Mouse (Mus musculus): ENCODE measurements around the gene Slc1a3. TPM values are rescaled to one million over a fixed set of nuclear protein-coding genes. Genes with fewer than 3 reads are reported as not detected.

Gene Slc1a3
- total RNA-seq, 2 experiments from 2014 or later, result 377 to 379 TPM

DNA sequence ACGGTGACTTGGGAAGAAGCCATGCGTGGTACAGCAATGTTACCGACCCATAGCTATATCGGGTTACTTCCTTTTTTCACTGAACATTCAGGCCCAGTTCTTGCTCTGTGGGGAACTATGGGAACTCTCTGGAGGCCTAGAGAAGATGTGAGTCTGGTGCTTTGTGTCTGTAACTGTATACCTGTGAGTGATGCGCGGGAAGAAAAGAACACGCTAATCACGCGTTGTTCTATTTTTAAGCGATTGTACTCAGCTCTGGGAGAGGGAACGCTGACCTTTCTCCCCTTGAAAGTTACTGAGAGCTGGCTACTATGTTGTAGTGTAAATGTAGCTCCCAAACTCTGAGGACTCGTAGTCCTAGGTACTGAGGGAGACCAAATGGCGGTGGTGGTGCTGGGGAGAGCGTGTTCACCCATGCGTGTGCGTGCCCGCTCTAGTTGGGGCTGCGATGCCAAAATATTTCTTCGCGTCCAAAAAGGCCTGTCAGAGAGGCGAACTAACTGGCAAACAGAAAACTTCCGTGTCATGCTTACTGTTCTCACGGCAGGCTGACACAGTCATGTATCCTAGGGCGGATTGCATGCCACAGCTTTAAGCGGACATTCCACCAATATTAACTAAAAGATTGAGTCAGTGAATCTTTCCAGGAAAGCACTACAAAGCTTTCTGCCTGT lies 42.6 kb downstream of the Slc1a3 start:
- no peak for DNase-seq (ENCODE audit: low spot score in 2 of 2)
- intact Hi-C loops (cut with DNase I), result no loop called here

DNA sequence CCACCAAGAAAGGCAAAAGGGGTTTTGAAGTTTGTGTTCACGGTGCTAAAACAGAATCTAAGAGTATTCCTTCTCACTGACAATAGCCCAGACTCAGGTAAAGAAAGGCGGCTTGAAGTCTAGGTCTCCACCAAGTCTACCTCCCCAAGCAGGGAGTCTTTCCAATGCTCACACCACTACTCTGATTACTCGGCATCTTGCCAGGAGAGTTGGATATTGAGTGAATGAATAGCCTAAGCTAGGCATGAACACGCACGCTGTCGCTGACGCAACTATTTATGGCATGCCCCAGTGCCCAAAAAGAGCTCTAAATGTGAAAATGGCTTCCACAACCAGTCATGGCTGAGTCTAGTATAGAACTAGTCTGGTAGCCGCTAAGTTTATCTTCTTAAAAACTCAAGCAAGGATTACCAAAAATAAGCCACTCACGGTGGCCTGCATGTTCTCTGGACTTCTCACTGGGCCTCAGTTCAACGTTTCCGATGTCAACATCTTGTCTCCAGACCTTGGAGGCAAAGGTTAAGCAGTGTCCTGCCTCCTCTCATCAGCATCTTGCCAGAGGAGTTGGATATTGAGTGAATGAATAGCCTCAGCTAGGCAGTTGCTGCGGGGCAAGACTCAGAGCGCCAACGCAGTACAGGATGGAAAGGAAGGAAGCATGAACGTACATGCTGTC lies 44.8 kb downstream of the Slc1a3 start:
- DNase-seq (ENCODE audit: low spot score in 2 of 2), result no peak
- intact Hi-C loops (cut with DNase I), result no loop called here

DNA sequence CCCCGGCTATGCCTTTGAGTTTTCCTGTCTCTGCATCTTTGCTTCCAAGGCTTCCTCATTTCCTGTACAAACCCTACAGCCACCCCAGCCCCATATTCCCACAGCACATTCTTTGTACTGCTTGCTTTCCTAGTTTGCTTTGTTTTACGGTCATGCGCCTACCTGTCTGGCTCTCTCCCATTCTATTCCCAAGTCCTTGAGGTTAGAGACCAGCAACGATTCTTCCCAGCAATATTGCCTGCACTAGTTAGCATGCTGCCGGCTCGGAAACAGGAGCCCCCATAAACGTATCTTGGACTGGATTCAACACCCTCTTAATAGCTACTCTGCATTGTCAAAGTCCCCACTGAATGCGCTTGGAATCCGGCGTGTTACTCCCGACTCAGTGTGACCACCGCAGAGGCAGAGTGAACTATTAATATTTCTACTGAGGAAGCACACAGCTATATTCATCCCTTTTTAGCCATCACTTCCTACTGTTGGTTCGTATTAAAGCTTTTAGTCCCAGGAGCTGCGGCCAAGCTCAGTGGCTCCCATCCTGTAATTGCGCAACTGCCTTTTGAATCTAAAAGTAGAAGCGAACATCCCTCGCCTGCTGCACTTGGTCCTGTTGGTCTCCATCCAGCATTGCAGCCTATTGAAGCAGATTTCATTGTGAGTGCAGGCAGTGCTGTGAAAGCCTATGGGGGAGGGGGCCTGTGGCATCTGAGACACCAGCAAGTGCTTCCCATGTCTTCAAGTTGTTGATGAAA lies 47.0 kb downstream of the Slc1a3 start:
- DNase-seq (ENCODE audit: low spot score in 2 of 2), result peak; percentile 69 to 87
- intact Hi-C loops (cut with DNase I), result loop anchor here (5.0 kb wide), 1 partner anchor 44 kb away; no protein-coding TSS in a partner anchor

DNA sequence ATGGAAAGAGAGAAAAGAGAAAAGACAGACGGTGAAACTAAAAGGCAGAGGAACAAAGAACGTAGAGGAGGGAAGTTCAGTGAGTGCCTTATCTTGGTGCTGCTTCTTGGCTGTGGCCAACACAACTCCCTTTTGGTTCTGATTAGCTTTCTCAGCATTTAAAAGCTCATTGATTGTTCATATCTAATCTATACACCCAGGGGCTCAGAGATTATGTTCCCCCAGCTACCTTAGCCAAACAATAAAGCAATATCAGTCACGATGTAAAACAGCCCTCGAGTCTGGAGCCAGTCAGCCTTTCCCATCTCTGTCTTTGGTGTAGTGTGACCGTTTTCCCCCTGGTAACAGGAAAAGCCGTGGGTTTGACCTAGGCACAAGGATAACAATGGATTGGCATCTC lies 48.7 kb downstream of the Slc1a3 start:
- intact Hi-C loops (cut with DNase I), result loop anchor here (5.0 kb wide), 1 partner anchor 45 kb away; no protein-coding TSS in a partner anchor

DNA sequence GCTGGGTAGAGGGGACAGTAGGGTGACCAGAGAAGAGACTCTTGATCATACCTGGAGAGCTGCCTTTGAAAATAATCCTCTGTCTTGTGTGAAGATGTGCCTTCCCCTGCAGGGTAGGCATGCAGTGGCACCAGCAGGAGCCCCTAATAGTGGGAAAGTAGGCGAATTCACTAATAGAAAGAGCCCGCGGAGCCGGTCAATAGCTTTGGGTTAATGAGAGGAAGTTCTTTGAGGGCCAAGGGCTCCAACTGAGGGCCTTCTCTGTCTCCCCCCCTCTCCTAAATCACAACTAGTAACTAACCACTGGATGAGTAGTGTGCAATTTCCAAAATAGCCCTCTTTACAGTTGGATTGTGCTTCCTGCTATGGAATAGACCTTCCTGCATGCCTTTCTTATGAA lies 50.6 kb downstream of the Slc1a3 start:
- DNase-seq (ENCODE audit: low spot score in 2 of 2), result no peak
- intact Hi-C loops (cut with DNase I), result loop anchor here (5.0 kb wide), 1 partner anchor 47 kb away; no protein-coding TSS in a partner anchor

More for the DNA sequence above, 48.7 kb downstream of the Slc1a3 start:
- DNase-seq (ENCODE audit: low spot score in 2 of 2), result no peak

DNA sequence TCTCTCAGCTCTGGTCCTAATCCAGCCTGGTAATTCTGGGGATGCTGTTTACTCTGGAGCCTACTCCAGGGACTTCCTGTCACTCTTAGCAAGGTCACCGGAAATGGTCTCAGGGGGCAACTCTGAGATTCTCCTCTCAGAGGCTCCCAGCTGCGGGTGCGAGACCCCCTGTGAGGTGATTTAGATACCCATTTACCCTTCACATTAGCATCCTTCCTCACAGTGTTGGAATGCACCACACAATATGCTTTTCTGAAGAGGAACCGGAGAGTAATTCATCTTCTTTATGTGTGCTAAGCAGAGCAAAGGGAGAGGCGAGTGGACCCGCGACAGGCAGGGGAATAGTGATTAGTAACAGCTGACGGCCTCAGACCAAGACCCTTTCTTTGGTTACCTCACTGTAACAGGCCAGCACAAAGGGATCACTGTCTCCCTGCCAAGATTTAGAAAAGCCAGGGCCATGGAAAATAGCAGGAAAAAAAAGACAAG lies 51.0 kb downstream of the Slc1a3 start:
- peak; percentile 24 to 60 for DNase-seq (ENCODE audit: low spot score in 2 of 2)
- intact Hi-C loops (cut with DNase I), result no loop called here

DNA sequence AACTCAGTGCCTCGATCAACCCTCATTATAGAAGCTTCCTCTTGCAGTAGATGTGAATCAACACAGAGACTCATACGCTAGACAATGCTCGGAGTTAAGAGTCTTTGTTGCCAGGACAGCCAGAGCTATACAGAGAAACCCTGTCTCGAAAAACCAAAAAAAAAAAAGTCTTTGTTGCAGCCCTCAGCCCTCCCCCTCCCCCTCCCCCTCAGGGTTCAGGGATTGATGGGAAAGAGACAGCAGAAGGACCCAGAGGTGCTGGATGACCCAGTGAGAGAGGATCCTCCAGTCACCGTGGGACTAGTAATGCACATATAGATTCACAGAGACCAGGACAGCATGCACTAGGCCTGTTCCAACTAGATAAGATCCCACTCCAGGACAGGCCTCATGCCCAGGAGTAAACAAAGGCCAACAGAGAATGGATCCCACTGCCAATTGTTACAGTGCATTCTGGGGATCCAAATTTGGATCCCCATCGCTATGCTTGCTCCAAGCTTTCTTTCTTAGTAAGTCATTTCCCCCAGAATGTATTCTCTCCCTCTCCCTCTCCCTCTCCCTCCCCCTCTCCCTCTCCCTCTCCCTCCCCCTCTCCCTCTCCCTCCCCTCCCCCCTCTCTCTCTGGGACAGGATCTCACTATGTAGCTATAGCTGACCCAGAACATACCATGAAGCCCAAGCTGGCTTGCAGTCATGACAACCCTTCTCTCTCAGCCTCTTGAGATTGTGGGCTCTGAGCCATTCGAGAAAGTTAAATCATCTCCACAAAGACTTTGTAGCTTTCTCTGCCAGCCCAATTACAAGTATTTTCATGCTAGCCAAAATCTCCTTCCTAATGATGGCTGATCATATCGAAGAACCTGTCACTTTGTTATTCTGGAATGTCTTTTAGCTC lies 52.2 kb downstream of the Slc1a3 start:
- intact Hi-C loops (cut with DNase I), result no loop called here
- DNase-seq (ENCODE audit: low spot score in 2 of 2), result peak in 1 of 2 experiments; percentile 54

DNA sequence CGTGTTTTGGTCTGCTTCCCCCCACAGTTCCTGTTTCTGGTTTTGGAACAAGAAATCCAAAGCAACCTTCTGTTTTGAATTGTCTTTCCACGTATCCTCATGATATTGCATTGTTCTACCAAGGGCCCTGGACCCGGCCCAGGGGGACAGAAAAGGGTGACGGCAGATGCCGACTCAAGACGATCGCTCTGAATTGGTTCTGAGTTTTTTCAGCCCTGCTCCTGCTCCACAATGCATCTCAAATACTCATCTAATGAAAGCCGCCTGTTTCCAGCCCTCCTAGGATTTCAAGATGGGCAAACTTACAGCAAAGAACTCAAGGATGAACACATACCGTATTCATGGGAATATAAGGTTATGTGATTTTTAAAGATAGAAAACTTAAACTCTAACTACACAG lies 55.3 kb downstream of the Slc1a3 start:
- intact Hi-C loops (cut with DNase I), result no loop called here

DNA sequence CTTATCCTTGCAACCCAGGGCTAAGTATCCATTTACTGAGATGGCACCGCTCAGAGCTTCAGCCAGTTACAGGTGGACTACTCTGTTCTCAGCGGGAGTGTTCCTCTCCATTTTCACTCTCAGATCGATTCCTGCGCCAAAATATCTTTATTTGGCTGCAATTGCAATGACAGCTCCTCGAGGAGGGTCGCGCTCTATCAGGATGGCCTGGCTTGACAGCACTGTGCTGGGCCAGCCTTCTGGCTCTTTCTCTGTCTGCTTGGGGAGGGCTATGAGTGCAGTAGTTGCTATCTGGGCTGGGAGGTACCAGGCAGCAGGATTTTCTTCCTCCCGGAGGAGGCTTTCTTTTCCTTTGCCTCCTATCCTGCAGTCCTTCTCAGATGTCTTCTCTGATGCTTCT lies 57.9 kb downstream of the Slc1a3 start:
- no peak for DNase-seq (ENCODE audit: low spot score in 2 of 2)

More for the DNA sequence above, 55.3 kb downstream of the Slc1a3 start:
- no peak for DNase-seq (ENCODE audit: low spot score in 2 of 2)

DNA sequence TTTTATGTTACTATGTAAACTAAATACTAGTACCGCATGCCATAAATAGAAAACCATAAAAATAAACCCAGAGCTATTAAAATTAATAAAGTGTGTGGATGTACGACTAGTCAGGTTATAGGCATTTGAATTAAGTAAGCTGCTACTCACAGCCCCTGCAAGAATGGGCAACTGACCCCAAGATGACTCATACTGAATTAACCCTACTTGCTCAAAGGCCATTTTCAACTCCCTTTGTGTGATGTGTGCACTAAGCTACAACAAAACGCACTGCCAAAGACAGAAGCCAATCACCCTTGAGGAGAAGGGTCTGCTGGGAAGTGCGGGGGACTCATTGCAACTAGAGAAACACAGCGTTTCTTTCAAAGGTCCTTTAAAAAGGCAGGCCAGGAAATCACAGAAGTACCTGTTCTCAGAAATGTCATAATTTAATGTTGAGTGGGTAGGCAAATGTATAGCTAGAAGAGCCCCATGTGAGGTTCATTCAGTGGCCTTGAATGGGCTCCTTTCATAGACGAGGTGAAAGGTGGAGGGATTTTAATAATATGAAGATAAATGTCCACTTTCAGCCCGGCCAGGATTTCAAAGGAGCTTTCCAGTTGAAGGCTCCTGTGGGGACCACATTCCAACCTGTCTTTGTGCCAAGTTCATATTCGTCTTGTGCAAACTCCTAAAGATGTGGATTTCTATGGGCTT lies 66.4 kb downstream of the Slc1a3 start:
- intact Hi-C loops (cut with DNase I), result no loop called here
- DNase-seq (ENCODE audit: low spot score in 2 of 2), result no peak

More for the DNA sequence above, 57.9 kb downstream of the Slc1a3 start:
- intact Hi-C loops (cut with DNase I), result no loop called here

DNA sequence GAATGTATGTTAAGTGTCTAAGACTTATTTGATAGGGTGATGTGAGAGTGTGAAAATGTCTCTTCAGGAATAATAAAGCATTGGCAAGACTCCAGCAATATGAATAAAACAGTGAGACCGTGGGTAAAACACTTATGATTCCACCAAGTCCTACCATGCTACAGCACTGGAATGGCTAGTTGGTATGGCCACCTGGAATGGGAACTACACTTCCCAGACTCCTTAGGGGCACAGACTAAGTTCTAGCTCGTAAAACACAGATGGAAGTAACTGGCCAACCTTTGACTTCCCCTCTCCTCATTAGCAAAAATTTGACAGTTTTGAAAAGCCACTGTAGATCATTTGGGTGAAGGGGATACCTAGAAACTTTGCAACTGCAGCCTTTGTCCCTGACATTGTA lies 70.7 kb downstream of the Slc1a3 start:
- DNase-seq (ENCODE audit: low spot score in 2 of 2), result no peak
- intact Hi-C loops (cut with DNase I), result no loop called here

DNA sequence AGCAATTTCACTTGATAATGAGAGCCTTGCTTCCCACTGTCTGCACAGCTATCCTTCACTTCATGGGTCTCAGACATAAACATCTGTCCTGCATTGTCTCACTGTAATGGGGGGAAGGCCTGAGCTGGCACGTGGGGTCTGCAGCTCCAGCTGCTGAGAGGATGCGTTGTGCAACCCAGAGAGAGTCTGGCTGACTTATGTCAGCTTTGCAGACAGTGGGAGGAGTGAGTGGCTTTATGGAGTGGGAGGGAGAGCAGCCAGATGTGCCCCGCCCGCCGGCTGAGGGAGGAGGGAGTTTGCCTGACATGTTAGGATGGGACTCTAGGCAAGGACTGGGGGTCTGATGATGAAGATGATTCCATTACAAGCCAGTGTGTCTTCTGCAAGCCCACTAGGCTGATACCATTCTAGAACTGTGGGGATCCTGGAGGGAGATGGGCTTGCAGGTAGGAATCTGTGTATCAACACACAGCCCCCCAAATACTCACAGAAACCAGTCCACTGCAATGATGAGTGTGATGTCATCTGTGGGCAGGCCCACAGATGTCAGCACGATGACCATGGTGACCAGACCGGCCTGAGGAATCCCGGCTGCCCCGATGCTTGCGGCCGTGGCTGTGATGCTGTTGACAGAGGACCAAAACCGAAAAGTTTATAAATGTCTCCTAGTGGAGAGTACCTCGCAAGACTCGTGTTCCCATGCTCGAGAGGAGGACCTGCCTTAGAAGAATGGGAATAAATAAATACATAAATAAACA lies 71.8 kb downstream of the Slc1a3 start:
- intact Hi-C loops (cut with DNase I), result no loop called here
- no peak for DNase-seq (ENCODE audit: low spot score in 2 of 2)

DNA sequence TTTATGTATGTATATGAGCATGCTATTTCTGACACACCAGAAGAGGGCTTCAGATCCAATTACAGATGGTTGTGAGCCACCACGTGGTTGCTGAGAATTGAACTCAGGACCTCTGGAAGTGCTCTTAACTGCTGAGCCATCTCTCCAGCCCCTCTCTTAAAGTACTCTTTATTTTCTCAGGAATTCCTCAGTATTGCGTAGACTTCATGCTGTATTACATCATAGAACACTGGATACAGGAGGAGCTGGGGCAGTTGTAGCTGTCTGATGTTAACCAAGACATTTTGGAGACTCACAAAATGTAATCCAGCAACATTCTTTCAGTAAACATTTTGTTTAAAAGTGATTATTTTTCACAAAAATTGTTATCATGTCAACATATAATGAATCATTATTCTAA lies 73.3 kb downstream of the Slc1a3 start:
- no peak for DNase-seq (ENCODE audit: low spot score in 2 of 2)

DNA sequence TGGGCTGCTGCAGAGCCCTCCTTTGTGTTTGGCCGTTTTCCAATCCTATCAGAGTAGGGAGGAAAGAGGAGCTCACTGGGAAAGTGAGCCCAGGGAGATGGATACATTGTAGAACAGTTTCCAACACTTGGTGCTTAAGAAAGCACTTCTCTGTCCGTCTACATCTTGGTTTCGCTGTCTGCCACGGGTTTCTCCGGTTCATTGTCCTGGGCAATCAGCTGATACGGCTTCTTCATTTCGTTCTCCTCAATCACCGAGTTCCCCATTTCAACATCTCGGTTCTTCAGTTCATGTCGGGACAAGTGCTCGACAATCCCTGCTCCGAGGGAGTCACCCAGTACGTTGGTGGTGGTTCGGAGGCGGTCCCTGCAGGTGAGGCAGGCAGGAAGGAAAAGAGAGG lies 74.6 kb downstream of the Slc1a3 start:
- intact Hi-C loops (cut with DNase I), result no loop called here
- DNase-seq (ENCODE audit: low spot score in 2 of 2), result no peak

More for the DNA sequence above, 73.3 kb downstream of the Slc1a3 start:
- intact Hi-C loops (cut with DNase I), result no loop called here

DNA sequence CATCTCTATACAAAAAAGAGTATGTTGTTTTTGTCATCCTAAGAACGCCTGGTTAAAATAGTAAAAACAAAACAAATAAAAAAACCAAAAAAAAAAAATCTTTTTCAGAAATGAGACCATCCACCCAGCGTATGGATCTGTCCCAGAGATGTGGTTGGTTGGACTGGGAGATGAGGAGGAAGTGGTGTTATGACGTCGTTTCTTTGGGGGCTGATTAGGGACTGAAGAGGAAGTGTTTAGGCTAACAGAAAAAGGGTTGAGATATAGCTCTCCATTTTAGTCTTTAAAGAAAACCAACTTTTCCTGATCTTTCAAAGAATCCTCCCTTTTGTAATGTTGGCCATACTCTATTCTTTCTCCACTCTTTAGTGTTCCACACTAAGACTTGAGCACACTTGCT lies 75.8 kb downstream of the Slc1a3 start:
- no peak for DNase-seq (ENCODE audit: low spot score in 2 of 2)
- intact Hi-C loops (cut with DNase I), result loop anchor here (5.0 kb wide), 1 partner anchor 72 kb away; no protein-coding TSS in a partner anchor

DNA sequence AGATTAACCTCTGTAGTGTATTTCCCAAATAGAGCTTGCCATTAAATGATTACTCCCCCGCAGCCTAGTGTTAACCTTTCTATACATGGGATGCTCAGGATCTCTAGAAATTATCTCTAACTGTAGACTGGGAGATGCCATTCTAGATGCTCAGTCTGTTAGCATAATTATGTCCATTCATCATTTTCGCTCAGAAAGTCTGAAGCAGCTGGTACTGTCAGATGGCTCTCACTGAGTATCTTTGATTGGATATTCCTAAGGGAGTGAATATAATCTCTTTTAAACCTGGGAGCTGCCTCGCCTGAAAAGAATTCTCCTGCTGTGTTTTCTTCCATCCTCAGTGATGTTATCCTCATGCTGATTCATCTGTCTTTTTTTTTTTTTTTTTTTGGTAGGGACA lies 76.2 kb downstream of the Slc1a3 start:
- intact Hi-C loops (cut with DNase I), result loop anchor here (5.0 kb wide), 1 partner anchor 73 kb away; no protein-coding TSS in a partner anchor
- DNase-seq (ENCODE audit: low spot score in 2 of 2), result no peak

DNA sequence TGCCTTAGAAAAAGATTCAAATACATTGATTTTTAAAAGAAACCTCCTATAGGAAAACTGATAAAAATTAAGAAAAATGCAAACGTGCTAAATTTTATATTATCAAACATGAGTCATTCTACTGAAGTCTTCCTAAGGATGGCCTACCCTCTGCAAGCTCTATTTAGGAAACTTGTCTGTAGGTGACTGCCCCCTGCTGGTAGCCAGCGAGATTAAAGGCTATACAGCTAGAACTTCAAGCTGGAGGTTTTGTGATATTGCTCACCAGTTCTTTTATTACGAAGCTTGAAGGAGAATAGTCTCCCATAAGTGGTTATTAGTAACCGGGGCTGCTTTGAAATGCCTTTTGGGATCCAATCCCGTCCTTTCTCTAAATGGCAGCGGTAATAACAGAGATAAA lies 77.2 kb downstream of the Slc1a3 start:
- peak; percentile 67 to 69 for DNase-seq (ENCODE audit: low spot score in 2 of 2)
- intact Hi-C loops (cut with DNase I), result loop anchor here (5.0 kb wide), 1 partner anchor 74 kb away; no protein-coding TSS in a partner anchor

DNA sequence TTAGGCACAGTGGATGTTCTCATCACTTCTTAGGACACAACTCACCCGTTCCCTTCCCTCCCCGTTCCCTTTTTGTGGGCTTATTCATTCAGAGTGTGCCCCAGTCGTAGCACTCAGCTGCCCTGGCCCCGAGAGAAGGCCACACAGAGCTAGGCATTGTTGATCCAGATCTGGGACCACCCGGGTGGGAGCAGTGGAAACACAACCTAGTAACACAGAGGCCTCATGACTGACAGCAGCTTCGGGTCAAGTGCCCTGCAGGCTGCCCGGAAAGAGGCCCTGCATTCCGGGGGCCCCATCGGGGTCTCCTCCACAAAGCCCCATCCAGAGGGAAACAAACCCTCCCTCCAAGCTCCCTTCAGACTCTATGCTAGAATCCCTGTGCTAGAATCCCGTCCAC lies 78.2 kb downstream of the Slc1a3 start:
- intact Hi-C loops (cut with DNase I), result loop anchor here (5.0 kb wide), 1 partner anchor 75 kb away; no protein-coding TSS in a partner anchor
- peak in 1 of 2 experiments; percentile 43 for DNase-seq (ENCODE audit: low spot score in 2 of 2)
